Mouse (Mus musculus): ENCODE measurements around the gene Mok.

DNA sequence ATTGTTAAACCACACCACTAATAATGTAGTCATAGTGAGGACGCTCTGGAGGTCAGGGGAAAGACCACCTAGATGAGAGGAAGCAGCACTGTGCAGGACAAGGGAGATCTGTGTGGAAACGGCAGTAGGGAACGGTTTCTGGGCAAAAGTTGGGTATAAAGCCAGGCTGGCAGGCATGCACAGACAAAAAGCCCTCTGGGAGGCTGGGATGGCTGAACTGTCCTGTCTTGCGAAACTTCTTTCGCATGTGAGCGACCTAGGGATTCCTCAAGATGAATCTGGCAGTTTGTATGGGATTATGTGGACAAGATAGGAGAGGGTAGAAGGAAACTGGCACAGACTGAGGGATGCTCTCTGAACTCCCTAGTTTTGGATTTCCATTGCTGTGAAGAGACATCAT, 68.8 kb downstream of the Mok start:
- no peak for TF ChIP-seq POLR2A (IDR thresholded peaks at IDR 0.05; ENCODE audit: insufficient read length, low read depth)
- no peak for TF ChIP-seq MAX (IDR thresholded peaks at IDR 0.05; ENCODE audit: low read depth)
